Mouse (Mus musculus): ENCODE measurements around the gene Hdac7. TPM values are rescaled to one million over a fixed set of nuclear protein-coding genes. Genes with fewer than 3 reads are reported as not detected.
A peak's percentile ranks its signal among the peaks of the same experiment; 100 is the strongest.

The Hdac7 gene
- polyA plus RNA-seq, 1 experiment from 2014 or later: 27.8 TPM

DNA sequence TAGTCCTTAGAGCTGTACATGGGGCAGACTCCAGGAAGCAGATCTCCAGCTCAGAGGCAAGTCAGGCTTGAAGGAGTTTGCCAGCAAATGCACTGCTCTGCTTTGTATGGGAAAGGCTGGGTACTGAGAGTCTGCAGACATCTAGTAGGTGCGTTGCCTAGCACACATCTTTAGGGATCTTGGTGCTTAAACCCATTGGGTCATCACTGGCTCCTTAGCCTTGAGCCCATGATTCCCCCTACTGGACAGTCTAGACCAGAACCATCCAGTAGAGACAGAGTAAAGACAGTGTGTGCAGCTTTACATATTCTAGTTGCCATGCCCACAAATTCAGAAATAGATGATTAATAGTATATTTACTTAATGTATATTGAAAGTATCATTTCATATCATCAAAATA, 3.5 kb downstream of the Hdac7 start:
- H3K9ac ChIP-seq: no peak overlapping the region
- ATAC-seq (ENCODE audit: insufficient number of reproducible peaks, low FRiP score): no peak
- peaks cover 6% of the 10 kb centered on the region; the same call in 1 of the 2 replicates for H3K27me3 ChIP-seq (replicated peaks)
- H3K4me2 ChIP-seq: no peak overlapping the region
- H3K4me1 ChIP-seq (replicated peaks): peaks cover 45% of the 10 kb centered on the region
- H3K36me3 ChIP-seq: no peaks in the 10 kb centered on the region
- WGBS: 87% methylated on average over 1 of the region's 1 CpGs
- H3K27ac ChIP-seq (ENCODE audit: poor library complexity, severe bottlenecking): no peak overlapping the region
- no peaks in the 10 kb centered on the region for H3K9me3 ChIP-seq (replicated peaks)
- no peak overlapping the region for H3K4me3 ChIP-seq

DNA sequence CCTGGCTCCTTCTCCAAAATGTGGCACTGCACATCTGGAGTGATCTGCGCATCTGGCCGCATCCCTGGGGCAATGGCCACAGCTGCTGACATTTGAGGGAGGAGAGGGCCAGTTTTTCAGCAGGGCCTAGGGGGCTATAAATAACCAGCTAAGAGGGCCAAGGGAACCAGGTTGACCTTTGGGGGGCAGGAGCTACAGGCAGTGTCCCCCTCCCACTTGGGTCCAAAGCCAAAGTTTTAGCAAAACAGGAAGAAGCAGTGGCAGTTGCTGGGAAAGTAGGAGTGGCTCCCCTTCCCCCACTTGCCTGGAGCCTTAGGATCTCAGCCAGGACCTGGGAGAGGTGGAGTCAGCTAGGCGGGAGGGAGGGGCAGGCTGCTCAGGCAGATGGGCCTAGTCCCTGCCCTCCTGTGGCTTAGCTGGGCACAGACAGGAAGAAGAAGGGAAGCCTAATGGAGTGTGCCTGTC, 4.3 kb downstream of the Hdac7 start:
- Histone ChIP-seq H3K9ac (no peak overlapping the region), H3K4me3 (no peak overlapping the region), H3K27ac (ENCODE audit: poor library complexity, severe bottlenecking) (peak overlapping the region; percentile 42), H3K4me2 (no peak overlapping the region), H3K9me3 (replicated peaks) (no peaks in the 10 kb centered on the region), H3K4me1 (replicated peaks) (peaks cover 45% of the 10 kb centered on the region), H3K27me3 (replicated peaks) (peaks cover 6% of the 10 kb centered on the region; the same call in 1 of the 2 replicates), H3K36me3 (no peaks in the 10 kb centered on the region)
- peak; percentile 79 for ATAC-seq (ENCODE audit: insufficient number of reproducible peaks, low FRiP score)
- 22% methylated on average over 3 of the region's 3 CpGs for WGBS

DNA sequence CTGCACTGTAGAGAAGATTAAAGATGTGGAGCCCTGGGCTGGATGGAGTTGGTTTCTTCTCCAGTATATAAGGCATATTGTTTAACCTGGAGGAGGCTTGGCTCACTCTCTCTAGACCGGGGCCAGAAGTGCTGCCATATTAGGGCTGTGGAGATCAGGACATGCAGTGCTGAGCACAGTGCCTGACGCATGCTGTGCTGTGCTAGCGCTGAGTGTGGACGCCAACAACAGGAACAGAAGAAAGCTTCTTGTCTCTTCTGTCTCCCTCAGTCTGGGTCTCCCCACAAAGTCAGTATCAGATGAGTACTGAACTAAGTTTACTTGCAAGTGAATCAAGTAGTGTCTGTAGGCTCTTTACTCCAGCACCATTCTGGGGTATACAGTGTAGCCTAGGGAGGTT, 4.8 kb downstream of the Hdac7 start:
- H3K4me3 ChIP-seq: no peak overlapping the region
- peaks cover 45% of the 10 kb centered on the region for H3K4me1 ChIP-seq (replicated peaks)
- ATAC-seq (ENCODE audit: insufficient number of reproducible peaks, low FRiP score): no peak
- H3K27me3 ChIP-seq (replicated peaks): peaks cover 6% of the 10 kb centered on the region; the same call in 1 of the 2 replicates
- WGBS: 72% methylated on average over 4 of the region's 4 CpGs
- H3K9ac ChIP-seq: no peak overlapping the region
- H3K4me2 ChIP-seq: no peak overlapping the region
- H3K36me3 ChIP-seq: no peaks in the 10 kb centered on the region
- peak overlapping the region; percentile 42; the same call in 1 of the 2 replicates for H3K27ac ChIP-seq (ENCODE audit: poor library complexity, severe bottlenecking)
- no peaks in the 10 kb centered on the region for H3K9me3 ChIP-seq (replicated peaks)

DNA sequence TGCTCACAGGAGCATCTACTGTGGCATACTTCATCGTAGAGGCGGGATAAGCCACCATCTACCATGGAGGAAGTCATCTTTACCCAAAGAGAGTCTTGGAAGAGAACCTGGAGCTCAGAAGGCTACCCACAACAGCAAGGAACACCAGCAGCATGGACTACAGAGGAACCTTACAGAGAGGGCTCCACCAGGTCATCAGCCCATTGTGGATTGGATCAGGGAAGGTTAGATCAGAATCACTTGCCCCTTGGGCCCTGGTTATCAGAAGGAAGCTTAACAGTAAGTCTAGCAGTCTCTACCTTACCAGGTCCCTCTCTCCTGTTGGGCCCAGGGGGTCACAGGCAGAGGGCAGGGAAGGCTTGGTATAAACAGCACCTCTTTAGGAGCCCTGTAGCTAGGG, 5.3 kb downstream of the Hdac7 start:
- Histone ChIP-seq H3K4me3 (no peak overlapping the region), H3K9ac (no peak overlapping the region), H3K9me3 (replicated peaks) (no peaks in the 10 kb centered on the region), H3K4me1 (replicated peaks) (peaks cover 45% of the 10 kb centered on the region), H3K27ac (ENCODE audit: poor library complexity, severe bottlenecking) (no peak overlapping the region), H3K36me3 (no peaks in the 10 kb centered on the region), H3K4me2 (no peak overlapping the region), H3K27me3 (replicated peaks) (peaks cover 4% of the 10 kb centered on the region; the same call in 1 of the 2 replicates)
- no peak for ATAC-seq (ENCODE audit: insufficient number of reproducible peaks, low FRiP score)
- WGBS: 74% methylated on average over 2 of the region's 2 CpGs

DNA sequence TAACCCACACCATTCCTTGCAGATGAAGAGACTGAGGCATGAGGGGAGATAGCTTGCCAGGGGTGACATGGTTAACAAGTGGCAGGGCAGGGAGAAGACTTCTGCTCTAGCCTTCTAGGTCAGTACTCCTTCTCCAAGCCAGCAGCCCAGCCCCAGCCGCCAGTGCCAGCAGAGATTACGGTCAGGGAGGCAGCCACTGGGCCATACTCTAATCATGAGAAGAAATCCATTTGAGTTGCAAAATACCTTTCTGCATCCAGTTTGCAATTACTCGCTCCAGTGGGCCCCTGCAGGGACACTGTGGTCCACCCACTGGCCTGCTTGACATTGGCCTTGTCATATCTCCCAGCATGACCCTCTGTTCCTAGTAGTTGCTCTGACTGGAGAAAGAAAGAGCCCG, 5.9 kb downstream of the Hdac7 start:
- Histone ChIP-seq H3K9ac (no peak overlapping the region), H3K27ac (ENCODE audit: poor library complexity, severe bottlenecking) (no peak overlapping the region)
- no peak for ATAC-seq (ENCODE audit: insufficient number of reproducible peaks, low FRiP score)

DNA sequence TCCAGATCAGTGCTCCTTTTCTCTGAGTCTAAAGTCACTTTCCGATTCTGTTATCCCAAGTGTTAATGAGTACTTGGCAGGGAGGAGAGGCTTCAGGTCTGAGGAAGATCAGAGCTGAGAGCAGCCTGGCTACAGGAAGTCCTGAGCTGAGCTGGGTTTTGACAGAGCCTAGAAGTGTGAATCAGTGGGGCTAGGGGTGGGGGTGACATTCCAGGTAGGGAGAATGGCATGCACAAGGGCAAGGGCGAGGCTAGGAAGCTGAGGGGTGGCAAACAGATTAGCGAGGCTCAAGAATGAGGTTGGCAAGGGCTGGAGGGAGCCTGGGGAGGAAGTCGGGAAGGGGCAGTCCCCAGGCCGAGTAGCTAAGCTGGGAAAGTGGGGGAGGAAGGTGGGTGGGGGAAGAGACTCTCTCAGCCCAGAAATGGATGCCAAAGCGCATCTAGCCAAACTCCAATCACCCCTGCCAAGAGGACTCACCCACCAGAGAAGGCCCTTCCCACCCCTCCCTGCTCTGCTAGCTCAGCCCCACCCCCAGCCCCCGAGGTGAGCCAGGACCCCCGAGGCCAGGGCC, 6.7 kb downstream of the Hdac7 start:
- Histone ChIP-seq H3K4me1 (replicated peaks) (peaks cover 55% of the 10 kb centered on the region), H3K4me3 (no peak overlapping the region), H3K27me3 (replicated peaks) (no peaks in the 10 kb centered on the region), H3K9me3 (replicated peaks) (no peaks in the 10 kb centered on the region), H3K36me3 (no peaks in the 10 kb centered on the region), H3K9ac (0 out of 2 replicates have a peak overlapping the region, but pooled peaks have one; percentile 31), H3K27ac (ENCODE audit: poor library complexity, severe bottlenecking) (peak overlapping the region; percentile 52), H3K4me2 (peak overlapping the region; percentile 0; the same call in 1 of the 2 replicates)
- 12% methylated on average over 8 of the region's 8 CpGs for WGBS
- ATAC-seq (ENCODE audit: insufficient number of reproducible peaks, low FRiP score): no peak

More for the DNA sequence above, 5.9 kb downstream of the Hdac7 start:
- H3K27me3 ChIP-seq (replicated peaks): no peaks in the 10 kb centered on the region
- H3K36me3 ChIP-seq: no peaks in the 10 kb centered on the region
- 76% methylated on average over 4 of the region's 4 CpGs for WGBS
- H3K4me3 ChIP-seq: no peak overlapping the region
- H3K4me2 ChIP-seq: no peak overlapping the region
- H3K9me3 ChIP-seq (replicated peaks): no peaks in the 10 kb centered on the region
- H3K4me1 ChIP-seq (replicated peaks): peaks cover 47% of the 10 kb centered on the region

DNA sequence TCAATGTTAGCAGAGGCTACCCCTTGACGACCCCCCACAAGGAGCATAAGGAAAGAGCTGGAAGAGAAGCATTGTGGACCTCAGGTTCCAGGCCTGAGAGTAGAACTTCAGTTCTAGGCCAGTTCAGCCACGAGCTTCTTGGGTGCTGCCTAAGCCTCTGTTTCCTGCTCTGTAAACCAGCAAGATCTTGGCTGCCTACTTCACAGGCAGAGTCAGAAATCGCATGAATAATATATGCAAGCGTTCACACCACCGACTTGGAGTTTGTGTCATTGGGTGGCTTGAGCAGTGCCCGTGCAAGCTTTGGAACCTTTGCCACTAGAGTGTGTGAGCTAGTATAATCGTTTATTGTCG, 7.4 kb downstream of the Hdac7 start:
- 55% methylated on average over 8 of the region's 8 CpGs for WGBS
- peaks cover 62% of the 10 kb centered on the region for H3K4me1 ChIP-seq (replicated peaks)
- no peak overlapping the region for H3K27ac ChIP-seq (ENCODE audit: poor library complexity, severe bottlenecking)

DNA sequence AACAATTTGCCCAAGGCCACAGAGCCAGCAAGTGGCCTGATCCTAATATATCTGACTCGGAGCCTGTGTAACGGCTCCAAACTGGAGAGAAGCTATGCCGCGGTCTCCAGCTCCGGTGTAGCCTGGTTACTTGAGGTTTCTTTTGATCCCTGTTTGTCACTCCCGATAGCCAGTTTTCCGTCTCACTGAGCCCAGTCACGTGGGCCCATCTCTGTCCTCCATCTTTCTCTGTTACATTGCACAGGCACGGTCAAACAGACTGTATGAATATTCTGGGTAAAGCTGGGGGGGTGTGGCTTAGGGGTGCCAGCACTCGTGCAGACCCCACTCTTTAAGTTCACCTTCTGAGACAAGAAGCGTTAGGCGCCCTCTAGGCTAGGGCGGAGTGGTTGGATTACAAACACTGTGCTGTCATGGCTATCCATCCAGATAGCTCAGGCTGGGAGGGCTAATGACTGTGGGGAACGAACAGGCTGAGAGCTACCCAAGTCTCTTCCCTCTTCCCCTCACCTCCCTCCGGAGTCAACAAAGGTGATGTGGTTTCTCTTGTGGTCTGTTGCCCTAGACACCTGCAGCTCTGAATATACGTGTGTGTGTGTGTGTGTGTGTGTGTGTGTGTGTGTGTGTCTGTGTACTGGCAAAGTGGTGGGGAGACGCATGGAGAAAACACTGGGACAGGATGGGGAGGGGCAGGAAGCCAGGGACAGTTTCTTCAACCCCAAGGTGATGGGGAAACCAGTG, 8.0 kb downstream of the Hdac7 start:
- H3K9me3 ChIP-seq (replicated peaks): no peaks in the 10 kb centered on the region
- no peak overlapping the region for H3K27ac ChIP-seq (ENCODE audit: poor library complexity, severe bottlenecking)
- H3K4me2 ChIP-seq: no peak overlapping the region
- H3K4me1 ChIP-seq (replicated peaks): peaks cover 65% of the 10 kb centered on the region
- no peak overlapping the region for H3K9ac ChIP-seq
- H3K27me3 ChIP-seq (replicated peaks): no peaks in the 10 kb centered on the region
- H3K36me3 ChIP-seq: no peaks in the 10 kb centered on the region
- no peak for ATAC-seq (ENCODE audit: insufficient number of reproducible peaks, low FRiP score)
- no peak overlapping the region for H3K4me3 ChIP-seq
- 43% methylated on average over 17 of the region's 17 CpGs for WGBS

More for the DNA sequence above, 7.4 kb downstream of the Hdac7 start:
- no peak overlapping the region for H3K4me3 ChIP-seq
- H3K36me3 ChIP-seq: no peaks in the 10 kb centered on the region
- H3K9ac ChIP-seq: no peak overlapping the region
- H3K27me3 ChIP-seq (replicated peaks): no peaks in the 10 kb centered on the region
- no peak for ATAC-seq (ENCODE audit: insufficient number of reproducible peaks, low FRiP score)
- no peaks in the 10 kb centered on the region for H3K9me3 ChIP-seq (replicated peaks)
- no peak overlapping the region for H3K4me2 ChIP-seq

DNA sequence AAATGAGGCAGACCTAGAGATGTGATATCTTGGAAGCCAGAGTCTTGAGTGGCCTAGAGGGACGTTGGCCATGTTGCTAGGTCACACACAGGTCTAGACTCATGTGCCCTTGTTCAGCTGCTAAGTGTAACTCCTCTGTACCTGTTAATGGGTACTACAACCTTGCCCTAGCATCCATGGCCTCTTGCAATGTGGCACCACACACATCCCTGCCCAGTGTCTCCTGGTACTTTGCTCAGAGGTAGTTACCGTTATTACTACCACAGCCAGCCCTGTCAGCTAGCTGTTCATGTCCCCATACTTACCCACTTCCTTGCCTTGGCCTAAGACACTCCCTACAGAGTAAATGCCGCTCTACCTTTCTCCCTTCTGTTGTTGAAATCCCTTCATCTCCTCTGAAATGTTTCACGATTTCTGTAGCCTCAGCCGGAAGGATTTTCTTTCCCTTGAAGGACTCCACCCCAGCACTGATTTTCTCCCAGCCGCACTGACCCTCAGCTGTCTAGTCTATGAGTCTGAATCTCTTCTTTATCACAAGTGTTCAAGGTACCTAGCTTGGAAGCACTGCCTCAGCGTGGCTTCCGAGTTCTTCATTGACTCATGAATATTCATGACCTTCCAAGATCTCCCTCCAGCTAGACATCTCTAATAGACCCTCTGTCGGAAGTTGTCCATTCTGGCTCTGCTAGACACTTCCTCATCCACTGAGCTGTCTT, 11.4 kb downstream of the Hdac7 start:
- Histone ChIP-seq H3K4me3 (no peak overlapping the region), H3K9ac (0 out of 2 replicates have a peak overlapping the region, but pooled peaks have one; percentile 100), H3K9me3 (replicated peaks) (no peaks in the 10 kb centered on the region), H3K4me2 (peak overlapping the region; percentile 90), H3K27ac (ENCODE audit: poor library complexity, severe bottlenecking) (peak overlapping the region; percentile 60), H3K27me3 (replicated peaks) (no peaks in the 10 kb centered on the region), H3K36me3 (no peaks in the 10 kb centered on the region), H3K4me1 (replicated peaks) (peaks cover 63% of the 10 kb centered on the region)
- no peak for ATAC-seq (ENCODE audit: insufficient number of reproducible peaks, low FRiP score)
- 55% methylated on average over 9 of the region's 9 CpGs for WGBS

DNA sequence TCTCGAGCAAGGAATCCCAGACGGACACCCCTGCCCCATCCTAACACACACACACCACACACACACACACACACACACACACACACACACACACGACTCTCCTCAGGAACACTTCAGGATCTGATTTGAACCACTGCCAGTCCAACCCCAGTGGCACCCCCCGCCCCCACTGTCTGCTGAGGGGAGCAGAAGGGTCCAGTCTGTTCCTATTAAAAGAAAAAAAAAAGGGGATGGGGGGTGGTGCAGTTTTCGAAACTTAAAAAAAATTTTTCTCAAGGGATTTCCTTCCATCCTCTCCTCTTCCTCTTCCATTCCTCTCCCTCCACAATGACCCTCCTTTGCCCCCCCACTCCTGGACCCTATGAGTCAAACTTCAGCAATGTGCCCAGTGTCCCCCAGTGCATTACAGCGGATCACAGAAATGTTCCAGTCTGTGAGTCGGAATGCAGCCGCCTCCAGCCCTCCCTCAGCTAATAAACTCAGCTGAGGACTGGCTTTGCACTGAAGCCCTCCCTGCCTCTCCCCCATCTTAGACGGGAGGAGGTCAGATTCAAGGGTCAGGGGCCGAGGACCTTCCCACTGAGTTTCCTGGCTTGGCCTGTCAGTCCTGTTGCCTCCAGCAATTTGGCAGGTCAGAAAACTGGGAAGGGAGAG, 12.2 kb downstream of the Hdac7 start:
- peak overlapping the region; percentile 90 for H3K4me2 ChIP-seq
- H3K27ac ChIP-seq (ENCODE audit: poor library complexity, severe bottlenecking): peak overlapping the region; percentile 97

More for the DNA sequence above, 12.2 kb downstream of the Hdac7 start:
- 5% methylated on average over 10 of the region's 10 CpGs for WGBS
- no peak for ATAC-seq (ENCODE audit: insufficient number of reproducible peaks, low FRiP score)
- Histone ChIP-seq H3K4me1 (replicated peaks) (peaks cover 60% of the 10 kb centered on the region), H3K36me3 (no peaks in the 10 kb centered on the region), H3K9ac (peak overlapping the region; percentile 100), H3K27me3 (replicated peaks) (no peaks in the 10 kb centered on the region), H3K4me3 (peak overlapping the region; percentile 88), H3K9me3 (replicated peaks) (no peaks in the 10 kb centered on the region)
